Mouse (Mus musculus) neural tube, embryonic 12.5 days (tissue): ENCODE data around the gene Spns1. TPM values are rescaled to one million over a fixed set of nuclear protein-coding genes. Genes with fewer than 3 reads are reported as not detected.

Source experiments
- ATAC-seq: fragments of 200-750 bp; cut with Nextera tagmentation; 2 replicates; pipeline ENCODE4 v1.8.0; 2017; ENCODE audit warnings: low read depth, mild to moderate bottlenecking, moderate TSS enrichment, moderate library complexity; ENCODE audit not compliant: low FRiP score
- H3K27ac ChIP-seq: fragments of 300-500 bp; sonication (generic); 2 replicates; pipeline ENCODE4 v1.5.1; 2016
- H3K27me3 ChIP-seq: fragments of 300-500 bp; sonication (generic); replicated peaks from 2 replicates; pipeline ENCODE4 v1.6.1; 2016; ENCODE audit warnings: mild to moderate bottlenecking
- H3K36me3 ChIP-seq: fragments of 300-500 bp; sonication (generic); 2 replicates; pipeline ENCODE4 v1.6.1; 2016; ENCODE audit warnings: mild to moderate bottlenecking
- H3K4me1 ChIP-seq: fragments of 300-500 bp; sonication (generic); 2 replicates; pipeline ENCODE4 v1.6.1; 2016
- H3K4me2 ChIP-seq: fragments of 300-500 bp; sonication (generic); replicated peaks from 2 replicates; pipeline ENCODE4 v1.6.1; 2016; ENCODE audit warnings: mild to moderate bottlenecking
- H3K4me3 ChIP-seq: fragments of 300-500 bp; sonication (generic); 2 replicates; pipeline ENCODE4 v1.5.1; 2016
- H3K9ac ChIP-seq: fragments of 300-500 bp; sonication (generic); 2 replicates; pipeline ENCODE4 v1.6.1; 2016; ENCODE audit warnings: mild to moderate bottlenecking
- H3K9me3 ChIP-seq: fragments of 300-500 bp; sonication (generic); 2 replicates; pipeline ENCODE4 v1.6.1; 2016; ENCODE audit warnings: mild to moderate bottlenecking
- WGBS: fragments of 180-500 bp; shearing (Covaris S2); methylation state at CpG from one replicate; pipeline ENCODE4 v1.1.7; 2016; 5-methylcytosine and 5-hydroxymethylcytosine counted together
- polyA plus RNA-seq: library from polyadenylated mRNA; unstranded; fragments of >200 nt; fragmentation: Nextera tagmentation; extraction: Ambion mirVana; gene quantifications from 2 replicates; pipeline ENCODE4 v1.2.1, GENCODE M21; 2016

Gene Spns1
- polyA plus RNA-seq, 1 experiment from 2014 or later = 72.6 TPM

GRCm38 (mm10) chr7:126367636-126368035 is 9.6 kb downstream of the Spns1 start:
- Histone ChIP-seq H3K4me1 (no peaks in the 10 kb centered on the region), H3K27ac (no peak overlapping the region), H3K4me2 (no peak overlapping the region), H3K9me3 (no peaks in the 10 kb centered on the region), H3K9ac (no peak overlapping the region), H3K27me3 (no peaks in the 10 kb centered on the region), H3K4me3 (no peak overlapping the region), H3K36me3 (peaks cover 53% of the 10 kb centered on the region)
- WGBS = 88% methylated on average over 10 of the region's 10 CpGs
- ATAC-seq = no peak

GRCm38 (mm10) chr7:126363038-126363437 is 14.2 kb downstream of the Spns1 start:
- WGBS = 78% methylated on average over 6 of the region's 6 CpGs
- Histone ChIP-seq H3K36me3 (peaks cover 14% of the 10 kb centered on the region), H3K9me3 (no peaks in the 10 kb centered on the region), H3K4me1 (no peaks in the 10 kb centered on the region), H3K4me3 (no peak overlapping the region), H3K27me3 (no peaks in the 10 kb centered on the region), H3K4me2 (no peak overlapping the region), H3K9ac (no peak overlapping the region), H3K27ac (no peak overlapping the region)
- ATAC-seq = no peak

GRCm38 (mm10) chr7:126359049-126359448 is 18.2 kb downstream of the Spns1 start:
- H3K9me3 ChIP-seq = no peaks in the 10 kb centered on the region
- no peaks in the 10 kb centered on the region for H3K4me1 ChIP-seq
- H3K27me3 ChIP-seq = no peaks in the 10 kb centered on the region
- no peak overlapping the region for H3K9ac ChIP-seq
- no peak overlapping the region for H3K4me3 ChIP-seq
- no peak overlapping the region for H3K4me2 ChIP-seq
- H3K27ac ChIP-seq = no peak overlapping the region
- peaks cover 7% of the 10 kb centered on the region; the same call in 1 of the 2 replicates for H3K36me3 ChIP-seq
- ATAC-seq = no peak
- 80% methylated on average over 13 of the region's 13 CpGs for WGBS

- H3K4me2 ChIP-seq = no peak overlapping the region
- 91% methylated on average over 9 of the region's 9 CpGs for WGBS
- no peaks in the 10 kb centered on the region for H3K27me3 ChIP-seq
- peaks cover 4% of the 10 kb centered on the region; the same call in 1 of the 2 replicates for H3K36me3 ChIP-seq
- H3K27ac ChIP-seq = no peak overlapping the region
- H3K9ac ChIP-seq = no peak overlapping the region
- no peak for ATAC-seq
- H3K9me3 ChIP-seq = no peaks in the 10 kb centered on the region
- H3K4me1 ChIP-seq = no peaks in the 10 kb centered on the region
- H3K4me3 ChIP-seq = no peak overlapping the region
Measured at GRCm38 (mm10) chr7:126358413-126358812, 18.8 kb downstream of the Spns1 start.

GRCm38 (mm10) chr7:126357838-126358237 is 19.4 kb downstream of the Spns1 start:
- no peaks in the 10 kb centered on the region for H3K4me1 ChIP-seq
- no peaks in the 10 kb centered on the region for H3K27me3 ChIP-seq
- no peak overlapping the region for H3K4me3 ChIP-seq
- ATAC-seq = no peak
- WGBS = 87% methylated on average over 6 of the region's 6 CpGs
- H3K4me2 ChIP-seq = no peak overlapping the region
- no peak overlapping the region for H3K9ac ChIP-seq
- H3K27ac ChIP-seq = no peak overlapping the region
- no peaks in the 10 kb centered on the region for H3K9me3 ChIP-seq
- no peaks in the 10 kb centered on the region for H3K36me3 ChIP-seq

GRCm38 (mm10) chr7:126356793-126357591 is 20.3 kb downstream of the Spns1 start:
- WGBS = 58% methylated on average over 7 of the region's 7 CpGs
- Histone ChIP-seq H3K27ac (no peak overlapping the region), H3K9me3 (no peaks in the 10 kb centered on the region), H3K36me3 (no peaks in the 10 kb centered on the region), H3K9ac (no peak overlapping the region), H3K4me2 (no peak overlapping the region), H3K27me3 (no peaks in the 10 kb centered on the region), H3K4me3 (no peak overlapping the region), H3K4me1 (no peaks in the 10 kb centered on the region)
- no peak for ATAC-seq

- H3K4me3 ChIP-seq = no peak overlapping the region
- H3K9ac ChIP-seq = no peak overlapping the region
- no peak overlapping the region for H3K27ac ChIP-seq
- H3K4me2 ChIP-seq = no peak overlapping the region
- no peak for ATAC-seq
- WGBS = 61% methylated on average over 5 of the region's 5 CpGs
- no peaks in the 10 kb centered on the region for H3K27me3 ChIP-seq
- no peaks in the 10 kb centered on the region for H3K36me3 ChIP-seq
- H3K4me1 ChIP-seq = no peaks in the 10 kb centered on the region
- H3K9me3 ChIP-seq = no peaks in the 10 kb centered on the region
Measured at GRCm38 (mm10) chr7:126355847-126356597, 21.2 kb downstream of the Spns1 start.

GRCm38 (mm10) chr7:126354738-126355614 is 22.3 kb downstream of the Spns1 start:
- 55% methylated on average over 14 of the region's 14 CpGs for WGBS
- Histone ChIP-seq H3K4me1 (no peaks in the 10 kb centered on the region), H3K4me3 (no peak overlapping the region), H3K27me3 (no peaks in the 10 kb centered on the region), H3K9ac (no peak overlapping the region), H3K9me3 (no peaks in the 10 kb centered on the region), H3K4me2 (no peak overlapping the region), H3K36me3 (no peaks in the 10 kb centered on the region), H3K27ac (no peak overlapping the region)
- ATAC-seq = no peak

- Histone ChIP-seq H3K36me3 (no peaks in the 10 kb centered on the region), H3K4me3 (no peak overlapping the region), H3K4me2 (no peak overlapping the region), H3K27ac (no peak overlapping the region), H3K4me1 (no peaks in the 10 kb centered on the region), H3K9me3 (no peaks in the 10 kb centered on the region), H3K27me3 (no peaks in the 10 kb centered on the region), H3K9ac (no peak overlapping the region)
- no peak for ATAC-seq
- 91% methylated on average over 3 of the region's 3 CpGs for WGBS
Measured at GRCm38 (mm10) chr7:126353994-126354365, 23.3 kb downstream of the Spns1 start.

GRCm38 (mm10) chr7:126353251-126353993 is 23.8 kb downstream of the Spns1 start:
- no peaks in the 10 kb centered on the region for H3K27me3 ChIP-seq
- WGBS = 71% methylated on average over 11 of the region's 11 CpGs
- no peaks in the 10 kb centered on the region for H3K9me3 ChIP-seq
- H3K4me2 ChIP-seq = no peak overlapping the region
- no peaks in the 10 kb centered on the region for H3K36me3 ChIP-seq
- H3K4me1 ChIP-seq = no peaks in the 10 kb centered on the region
- no peak for ATAC-seq
- no peak overlapping the region for H3K27ac ChIP-seq
- H3K4me3 ChIP-seq = no peak overlapping the region
- H3K9ac ChIP-seq = no peak overlapping the region

GRCm38 (mm10) chr7:126351419-126351951 is 25.8 kb downstream of the Spns1 start:
- Histone ChIP-seq H3K4me1 (no peaks in the 10 kb centered on the region), H3K36me3 (no peaks in the 10 kb centered on the region), H3K27me3 (no peaks in the 10 kb centered on the region), H3K27ac (no peak overlapping the region), H3K9ac (no peak overlapping the region), H3K9me3 (no peaks in the 10 kb centered on the region), H3K4me3 (no peak overlapping the region), H3K4me2 (no peak overlapping the region)
- ATAC-seq = no peak
- WGBS = 60% methylated on average over 10 of the region's 10 CpGs
